Mouse (Mus musculus) heart, embryonic 16.5 days (tissue): ENCODE measurements at regions not wholly inside any gene's neighbourhood (a gene's known extent, or its start where the extent isn't known, plus 50 kb on each side); places are given as distances from the start of the nearest gene placed in this dataset.

Experiments used
- ATAC-seq: fragments of 200-750 bp; cut with Nextera tagmentation; replicated peaks from 2 replicates; pipeline ENCODE4 v1.8.0; 2017; ENCODE audit warnings: moderate number of reproducible peaks; ENCODE audit not compliant: insufficient read depth, low FRiP score; ENCODE audit errors: extremely low read depth
- H3K27ac ChIP-seq: fragments of 300-500 bp; sonication (generic); 2 replicates; pipeline ENCODE4 v1.5.1; 2014; ENCODE audit warnings: mild to moderate bottlenecking, low read length, control low read depth, moderate library complexity
- H3K27me3 ChIP-seq: fragments of 300-500 bp; sonication (generic); 2 replicates; pipeline ENCODE4 v1.6.1; 2014; ENCODE audit warnings: low read length, mixed read lengths; ENCODE audit not compliant: control insufficient read depth, insufficient read depth
- H3K36me3 ChIP-seq: fragments of 300-500 bp; sonication (generic); 2 replicates; pipeline ENCODE4 v1.6.1; 2014; ENCODE audit not compliant: control insufficient read depth, insufficient read depth
- H3K4me1 ChIP-seq: fragments of 300-500 bp; sonication (generic); 2 replicates; pipeline ENCODE4 v1.6.1; 2014; ENCODE audit warnings: low read length, mixed read lengths; ENCODE audit not compliant: control insufficient read depth, insufficient read depth
- H3K4me2 ChIP-seq: fragments of 300-500 bp; sonication (generic); 2 replicates; pipeline ENCODE4 v1.6.1; 2014; ENCODE audit warnings: low read depth, mild to moderate bottlenecking, control low read depth, low read length
- H3K4me3 ChIP-seq: fragments of 300-500 bp; sonication (generic); 2 replicates; pipeline ENCODE4 v1.5.1; 2014; ENCODE audit warnings: mild to moderate bottlenecking, control low read depth, low read length
- H3K9ac ChIP-seq: fragments of 300-500 bp; sonication (generic); 2 replicates; pipeline ENCODE4 v1.6.1; 2014; ENCODE audit warnings: low read length, control low read depth
- H3K9me3 ChIP-seq: fragments of 300-500 bp; sonication (generic); replicated peaks from 2 replicates; pipeline ENCODE4 v1.6.1; 2016; ENCODE audit warnings: low read length; ENCODE audit not compliant: control insufficient read depth
- WGBS: fragments of 180-500 bp; shearing (Covaris S2); extraction: QIAGEN DNeasy Blood & Tissue Kit; methylation state at CpG from one replicate; pipeline ENCODE4 v1.1.7; 2014; 5-methylcytosine and 5-hydroxymethylcytosine counted together

- 28% methylated on average over 4 of the region's 4 CpGs for WGBS
- Histone ChIP-seq H3K4me1 (no peaks in the 10 kb centered on the region), H3K4me2 (no peak overlapping the region), H3K9me3 (no peaks in the 10 kb centered on the region), H3K36me3 (no peaks in the 10 kb centered on the region), H3K9ac (no peak overlapping the region), H3K27ac (no peak overlapping the region), H3K27me3 (no peaks in the 10 kb centered on the region), H3K4me3 (no peak overlapping the region)
- ATAC-seq, result no peak
Measured at GRCm38 (mm10) chr9:14147731-14148130, 127.1 kb upstream of the Sesn3 start.

DNA sequence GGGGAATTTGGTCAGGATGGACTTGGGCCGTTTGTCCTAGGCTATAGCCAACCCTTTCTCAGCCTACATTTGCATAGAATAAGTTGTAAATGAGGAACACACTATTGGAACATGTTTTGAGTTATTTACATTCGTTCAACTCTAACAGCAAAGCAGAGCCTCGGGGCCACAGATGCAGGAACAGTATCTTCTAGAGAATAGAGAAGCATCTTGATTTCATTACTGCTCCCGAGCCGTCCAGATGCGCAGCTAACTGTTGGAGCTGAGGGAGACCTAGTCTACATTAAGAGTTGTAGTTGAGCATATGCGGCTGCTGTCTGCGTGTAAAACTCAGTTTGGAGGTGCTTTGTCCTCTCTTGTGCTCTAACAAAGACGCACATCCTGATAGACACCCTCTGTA is 124.6 kb upstream of the Sesn3 start:
- no peaks in the 10 kb centered on the region for H3K27me3 ChIP-seq
- H3K4me2 ChIP-seq, result no peak overlapping the region
- WGBS, result 82% methylated on average over 9 of the region's 9 CpGs
- no peak overlapping the region for H3K4me3 ChIP-seq
- H3K9me3 ChIP-seq, result no peaks in the 10 kb centered on the region
- H3K27ac ChIP-seq, result no peak overlapping the region
- no peak overlapping the region for H3K9ac ChIP-seq
- no peaks in the 10 kb centered on the region for H3K36me3 ChIP-seq
- no peaks in the 10 kb centered on the region for H3K4me1 ChIP-seq
- no peak for ATAC-seq

- WGBS, result 74% methylated on average over 1 of the region's 1 CpGs
- H3K36me3 ChIP-seq, result no peaks in the 10 kb centered on the region
- H3K27ac ChIP-seq, result no peak overlapping the region
- no peak overlapping the region for H3K4me3 ChIP-seq
- no peaks in the 10 kb centered on the region for H3K9me3 ChIP-seq
- H3K27me3 ChIP-seq, result no peaks in the 10 kb centered on the region
- no peak for ATAC-seq
- H3K9ac ChIP-seq, result no peak overlapping the region
- H3K4me2 ChIP-seq, result no peak overlapping the region
- H3K4me1 ChIP-seq, result no peaks in the 10 kb centered on the region
Measured at GRCm38 (mm10) chr9:14156967-14157366, 117.9 kb upstream of the Sesn3 start.

- Histone ChIP-seq H3K27ac (no peak overlapping the region), H3K9ac (no peak overlapping the region), H3K4me3 (no peak overlapping the region), H3K4me2 (no peak overlapping the region), H3K9me3 (peaks cover 5% of the 10 kb centered on the region; the same call in 1 of the 2 replicates), H3K4me1 (no peaks in the 10 kb centered on the region), H3K27me3 (no peaks in the 10 kb centered on the region), H3K36me3 (no peaks in the 10 kb centered on the region)
- 44% methylated on average over 9 of the region's 9 CpGs for WGBS
- ATAC-seq, result 0 out of 2 replicates have a peak, but pooled peaks have one; percentile 32
Measured at GRCm38 (mm10) chr9:14158096-14158837, 116.6 kb upstream of the Sesn3 start.

GRCm38 (mm10) chr9:14160207-14160606 is 114.7 kb upstream of the Sesn3 start:
- Histone ChIP-seq H3K9ac (no peak overlapping the region), H3K4me3 (no peak overlapping the region), H3K4me1 (no peaks in the 10 kb centered on the region), H3K9me3 (peaks cover 8% of the 10 kb centered on the region; the same call in 1 of the 2 replicates), H3K4me2 (no peak overlapping the region), H3K27me3 (no peaks in the 10 kb centered on the region), H3K27ac (no peak overlapping the region), H3K36me3 (no peaks in the 10 kb centered on the region)
- ATAC-seq, result no peak
- WGBS, result 96% methylated on average over 1 of the region's 1 CpGs

GRCm38 (mm10) chr9:14171589-14172240 is 103.2 kb upstream of the Sesn3 start:
- no peak overlapping the region for H3K4me2 ChIP-seq
- no peak overlapping the region for H3K4me3 ChIP-seq
- no peaks in the 10 kb centered on the region for H3K27me3 ChIP-seq
- no peaks in the 10 kb centered on the region for H3K9me3 ChIP-seq
- ATAC-seq, result no peak
- H3K36me3 ChIP-seq, result no peaks in the 10 kb centered on the region
- H3K9ac ChIP-seq, result no peak overlapping the region
- peaks cover 26% of the 10 kb centered on the region for H3K4me1 ChIP-seq
- 54% methylated on average over 2 of the region's 2 CpGs for WGBS
- H3K27ac ChIP-seq, result no peak overlapping the region

DNA sequence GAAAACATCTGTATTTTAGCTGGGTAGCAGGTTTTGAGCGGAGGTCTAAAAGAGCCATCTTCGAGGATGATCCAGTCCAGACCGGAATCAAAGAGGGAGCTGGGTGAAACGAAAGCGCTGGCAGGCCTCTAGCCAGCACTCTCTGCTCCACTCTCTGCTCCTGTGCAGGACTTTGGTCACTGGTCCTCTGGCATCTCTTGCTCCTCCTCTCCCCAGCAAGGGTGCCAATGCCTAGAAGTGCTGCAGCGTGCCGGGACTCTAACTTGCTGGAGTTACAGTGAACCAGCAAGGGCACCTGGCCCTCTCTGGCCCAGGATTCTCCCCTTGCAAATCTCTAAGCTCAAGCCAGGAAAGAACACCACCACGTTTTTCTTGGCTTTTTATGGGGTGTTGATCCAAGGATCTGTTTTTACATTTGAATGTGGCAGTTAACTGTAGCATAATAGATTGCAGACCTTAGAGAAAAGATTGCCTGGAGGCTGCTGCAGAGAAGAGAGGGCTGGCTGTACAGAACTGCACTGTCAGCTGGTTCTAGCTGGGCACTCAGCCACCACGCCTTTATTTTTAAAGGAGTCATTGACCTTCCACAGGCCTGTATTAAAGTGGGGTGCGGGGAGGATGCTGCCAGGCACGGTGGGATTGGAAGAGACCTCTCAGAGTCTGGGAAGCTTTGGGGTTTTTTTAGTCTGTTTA is 101.1 kb upstream of the Sesn3 start:
- Histone ChIP-seq H3K4me3 (peak overlapping the region; percentile 18; the same call in 1 of the 2 replicates), H3K27me3 (no peaks in the 10 kb centered on the region), H3K9ac (peak overlapping the region; percentile 47), H3K36me3 (no peaks in the 10 kb centered on the region), H3K4me2 (peak overlapping the region; percentile 54), H3K27ac (peak overlapping the region; percentile 93), H3K4me1 (peaks cover 26% of the 10 kb centered on the region), H3K9me3 (no peaks in the 10 kb centered on the region)
- WGBS, result 21% methylated on average over 11 of the region's 11 CpGs
- ATAC-seq, result peak; percentile 89

GRCm38 (mm10) chr9:14174324-14175040 is 100.4 kb upstream of the Sesn3 start:
- WGBS, result 54% methylated on average over 3 of the region's 3 CpGs

More at GRCm38 (mm10) chr9:14174324-14175040, 100.4 kb upstream of the Sesn3 start:
- Histone ChIP-seq H3K9me3 (no peaks in the 10 kb centered on the region), H3K4me3 (no peak overlapping the region), H3K4me1 (peaks cover 26% of the 10 kb centered on the region), H3K27ac (peak overlapping the region; percentile 93), H3K4me2 (peak overlapping the region; percentile 54), H3K36me3 (no peaks in the 10 kb centered on the region), H3K9ac (peak overlapping the region; percentile 29; the same call in 1 of the 2 replicates), H3K27me3 (no peaks in the 10 kb centered on the region)
- ATAC-seq, result peak; percentile 14; the same call in 1 of the 2 replicates
